Mouse (Mus musculus) heart, adult 2 months (tissue): Measurements from ENCODE around the gene Ahcyl2. TPM values are rescaled to one million over a fixed set of nuclear protein-coding genes. Genes with fewer than 3 reads are reported as not detected.

ENCODE experiments used
- DNase-seq, 2 experiments: peaks; one replicate each; pipeline ENCODE4 v3.0.0; 2021
- H3K27ac ChIP-seq: fragments of 200-600 bp; 2 replicates; pipeline ENCODE4 v1.8.1; 2022
- H3K27me3 ChIP-seq: fragments of 200-500 bp; 2 replicates; pipeline ENCODE4 v1.6.1; 2012; ENCODE audit warnings: mild to moderate bottlenecking, low read length, inconsistent platforms, mixed read lengths; ENCODE audit not compliant: control insufficient read depth, insufficient read depth
- H3K36me3 ChIP-seq: fragments of 200-500 bp; 2 replicates; pipeline ENCODE4 v1.6.1; 2012; ENCODE audit warnings: low read length, inconsistent platforms; ENCODE audit not compliant: control insufficient read depth, insufficient read depth
- H3K4me1 ChIP-seq: fragments of 200-500 bp; 2 replicates; pipeline ENCODE4 v1.6.1; 2011; ENCODE audit warnings: low read length; ENCODE audit not compliant: control insufficient read depth, insufficient read depth
- H3K4me3 ChIP-seq: fragments of 200-600 bp; 2 replicates; pipeline ENCODE4 v1.8.1; 2022
- H3K79me2 ChIP-seq: fragments of 200-500 bp; replicated peaks from 2 replicates; pipeline ENCODE4 v1.6.1; 2012; ENCODE audit warnings: mild to moderate bottlenecking, inconsistent platforms, low read length, moderate library complexity, mixed read lengths; ENCODE audit not compliant: control insufficient read depth, insufficient read depth
- H3K9ac ChIP-seq: fragments of 200-500 bp; 2 replicates; pipeline ENCODE4 v1.6.1; 2012; ENCODE audit warnings: low read depth, mild to moderate bottlenecking, control low read depth, inconsistent platforms, low read length, mixed read lengths
- CTCF ChIP-seq: fragments of 200-600 bp; IDR thresholded peaks from 2 replicates; pipeline ENCODE4 v1.8.1; 2022; ENCODE audit warnings: antibody characterized with exemption, mild to moderate bottlenecking, moderate library complexity
- EP300 ChIP-seq: fragments of 200-500 bp; IDR thresholded peaks from 2 replicates; pipeline ENCODE4 v1.6.1; 2011; ENCODE audit warnings: low read depth, low read length, control low read depth; ENCODE audit not compliant: insufficient read depth
- POLR2A ChIP-seq: fragments of 200-500 bp; IDR thresholded peaks from 2 replicates; pipeline ENCODE4 v1.6.1; 2011; ENCODE audit warnings: mild to moderate bottlenecking, low read depth, low read length, control low read depth; ENCODE audit not compliant: insufficient read depth
- WGBS: fragments of 180-500 bp; shearing (Covaris S2); methylation state at CpG from one replicate; pipeline ENCODE4 v1.1.7; 2018; 5-methylcytosine and 5-hydroxymethylcytosine counted together
- intact Hi-C: fragments of 180-260 bp; cut with DNase I; formaldehyde crosslinking; loops from one replicate; pipeline ENCODE4 v1.15.1; 2025
- polyA plus RNA-seq: library from polyadenylated mRNA; depleted of rRNA; stranded (reverse); fragments of >200 nt; gene quantifications from 2 replicates; pipeline ENCODE4 v1.2.3, GENCODE M21; 2012
- total RNA-seq, 2 experiments: library from RNA; stranded (reverse); gene quantifications; 2 replicates each; pipeline ENCODE4 v1.2.3; 2021

Gene Ahcyl2
- total and polyA plus RNA-seq, 3 experiments, result 10.5 to 15.6 (median 14.7) TPM

DNA sequence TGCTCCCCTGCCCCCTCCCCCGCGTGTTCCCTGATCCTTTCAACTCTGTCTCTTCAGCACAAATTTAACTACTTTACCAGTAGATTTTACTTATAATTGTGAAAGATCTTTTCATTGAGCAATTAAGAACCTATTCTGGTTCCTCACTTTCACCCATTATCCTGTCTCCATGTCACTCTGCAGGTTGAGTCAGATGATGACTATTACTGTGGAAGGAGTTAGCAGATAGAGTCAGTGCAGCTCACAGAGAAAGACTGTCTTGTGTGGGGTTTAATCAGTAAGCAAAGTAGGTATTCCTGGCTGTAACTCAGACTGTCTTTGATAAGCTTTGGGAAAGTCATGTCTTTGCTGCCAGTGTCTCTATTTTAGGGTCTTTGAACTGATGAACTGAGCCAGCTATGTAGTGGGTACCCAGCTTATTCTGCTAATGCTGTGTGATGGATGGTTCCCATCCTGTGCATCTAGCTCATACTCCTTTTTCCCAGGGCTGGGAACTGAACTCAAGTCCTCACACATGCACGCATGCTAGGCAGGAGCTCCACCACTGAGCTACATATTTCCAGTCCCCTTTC lies 135.6 kb downstream of the Ahcyl2 start:
- WGBS, result 72% methylated on average over 3 of the region's 3 CpGs
- Histone ChIP-seq H3K4me3 (no peak overlapping the region), H3K9ac (no peak overlapping the region), H3K4me1 (peaks cover 5% of the 10 kb centered on the region), H3K36me3 (0 out of 2 replicates have a peak, but pooled peaks cover 4% of the 10 kb centered on the region), H3K27me3 (no peaks in the 10 kb centered on the region), H3K27ac (peak overlapping the region; percentile 68), H3K79me2 (no peaks in the 10 kb centered on the region)
- TF ChIP-seq POLR2A (no peak), CTCF (no peak), EP300 (no peak)
- intact Hi-C loops, result loop anchor here (2.0 kb wide), 1 partner anchor 21 kb away; no protein-coding TSS in a partner anchor
- DNase-seq, result no peak

DNA sequence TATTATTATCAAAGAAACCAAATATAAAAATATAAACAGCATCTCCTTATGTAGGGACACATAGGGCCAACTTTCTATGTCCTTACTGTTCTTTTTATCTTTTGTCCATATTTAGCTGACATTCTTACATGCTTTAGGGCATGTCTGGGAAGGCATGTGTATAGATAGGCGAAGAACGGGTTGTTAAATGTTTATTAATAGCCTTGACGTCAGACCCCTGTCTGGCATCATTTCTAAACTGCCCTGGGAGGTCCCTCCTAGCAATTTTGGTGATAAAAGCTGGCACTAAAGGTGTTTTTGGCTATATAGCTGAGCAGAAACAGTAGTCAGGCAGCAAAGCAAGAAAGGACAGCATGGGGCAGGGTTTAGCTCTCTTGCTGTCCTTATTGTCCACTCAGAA lies 136.5 kb downstream of the Ahcyl2 start:
- Histone ChIP-seq H3K36me3 (0 out of 2 replicates have a peak, but pooled peaks cover 4% of the 10 kb centered on the region), H3K4me3 (no peak overlapping the region), H3K79me2 (no peaks in the 10 kb centered on the region), H3K9ac (no peak overlapping the region), H3K27ac (peak overlapping the region; percentile 68), H3K27me3 (no peaks in the 10 kb centered on the region), H3K4me1 (peaks cover 5% of the 10 kb centered on the region)
- TF ChIP-seq CTCF (no peak), EP300 (no peak), POLR2A (no peak)
- intact Hi-C loops, result no loop called here
- DNase-seq, result no peak
- 38% methylated on average over 3 of the region's 3 CpGs for WGBS

DNA sequence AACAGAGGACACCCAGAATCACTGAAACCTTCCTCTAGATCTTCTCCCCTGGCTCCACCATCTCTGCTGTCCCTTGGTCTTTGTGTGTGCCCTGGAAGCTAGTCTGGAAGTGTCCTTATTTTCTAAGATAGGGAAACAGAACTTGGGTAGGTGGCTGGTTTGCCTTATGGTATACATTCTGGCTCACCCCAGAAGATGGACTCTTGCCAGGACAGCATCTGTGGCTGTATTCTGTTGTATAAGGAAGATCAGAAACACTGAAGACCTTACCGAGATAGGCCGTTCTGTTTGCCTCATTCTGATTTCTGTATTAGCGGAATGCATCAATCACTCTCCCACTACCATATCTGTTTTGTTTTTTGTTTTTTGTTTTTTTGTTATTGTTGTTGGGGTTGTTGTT lies 142.8 kb downstream of the Ahcyl2 start:
- TF ChIP-seq EP300 (no peak), CTCF (no peak), POLR2A (no peak)
- no peaks in the 10 kb centered on the region for H3K79me2 ChIP-seq
- no peak overlapping the region for H3K27ac ChIP-seq
- WGBS, result 93% methylated on average over 3 of the region's 3 CpGs
- no peaks in the 10 kb centered on the region for H3K36me3 ChIP-seq
- H3K9ac ChIP-seq, result no peak overlapping the region
- no peaks in the 10 kb centered on the region for H3K27me3 ChIP-seq
- no peak for DNase-seq
- intact Hi-C loops, result no loop called here
- H3K4me1 ChIP-seq, result no peaks in the 10 kb centered on the region
- H3K4me3 ChIP-seq, result no peak overlapping the region

DNA sequence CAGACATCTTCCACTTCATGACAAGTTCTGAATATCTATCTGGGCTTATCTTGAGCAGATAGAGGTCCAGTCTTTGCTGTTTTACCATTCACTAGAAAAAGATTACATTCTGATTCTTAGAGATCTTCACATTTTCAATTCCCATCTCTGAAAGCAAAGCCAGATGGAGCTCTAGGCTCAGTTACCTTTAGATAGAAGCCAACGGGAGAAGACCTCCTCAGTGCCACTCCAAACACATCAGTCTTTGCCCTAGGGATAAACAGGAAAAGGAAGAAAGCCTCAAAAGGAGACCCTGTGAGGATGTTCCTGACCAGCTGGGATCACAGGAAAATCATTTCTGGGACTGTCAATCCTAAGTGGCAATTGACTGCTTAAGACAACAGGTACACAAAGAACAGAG lies 145.9 kb downstream of the Ahcyl2 start:
- Histone ChIP-seq H3K36me3 (no peaks in the 10 kb centered on the region), H3K4me1 (0 out of 2 replicates have a peak, but pooled peaks cover 3% of the 10 kb centered on the region), H3K79me2 (no peaks in the 10 kb centered on the region), H3K27me3 (no peaks in the 10 kb centered on the region), H3K4me3 (no peak overlapping the region), H3K9ac (no peak overlapping the region), H3K27ac (no peak overlapping the region)
- WGBS, result 38% methylated on average over 1 of the region's 1 CpGs
- DNase-seq, result no peak
- intact Hi-C loops, result no loop called here
- TF ChIP-seq POLR2A (no peak), CTCF (peak; percentile 53), EP300 (no peak)

DNA sequence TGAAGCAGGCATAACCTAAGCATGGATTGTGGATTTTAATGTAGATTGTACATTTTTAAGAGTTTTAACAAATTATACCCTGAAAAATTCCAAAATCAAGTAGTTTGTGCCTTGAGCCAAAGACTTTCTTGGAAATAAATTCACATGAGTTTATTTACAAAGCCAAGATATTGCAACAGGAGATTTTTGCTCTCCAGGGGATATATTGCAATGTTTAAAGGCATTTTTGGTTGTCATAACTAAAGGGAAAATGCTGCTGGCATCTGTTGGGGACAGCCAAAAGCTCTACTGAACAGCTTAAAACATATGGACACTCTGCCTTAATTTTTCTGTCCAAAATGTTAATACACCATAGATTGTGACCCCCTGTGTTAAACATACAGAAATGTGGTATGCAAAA lies 146.3 kb downstream of the Ahcyl2 start:
- no peaks in the 10 kb centered on the region for H3K79me2 ChIP-seq
- intact Hi-C loops, result no loop called here
- no peaks in the 10 kb centered on the region for H3K36me3 ChIP-seq
- TF ChIP-seq CTCF, result no peak
- TF ChIP-seq POLR2A, result no peak
- no peak for TF ChIP-seq EP300
- no peak overlapping the region for H3K4me3 ChIP-seq
- H3K9ac ChIP-seq, result no peak overlapping the region
- H3K4me1 ChIP-seq, result 0 out of 2 replicates have a peak, but pooled peaks cover 3% of the 10 kb centered on the region
- H3K27ac ChIP-seq, result no peak overlapping the region
- DNase-seq, result no peak
- H3K27me3 ChIP-seq, result no peaks in the 10 kb centered on the region

DNA sequence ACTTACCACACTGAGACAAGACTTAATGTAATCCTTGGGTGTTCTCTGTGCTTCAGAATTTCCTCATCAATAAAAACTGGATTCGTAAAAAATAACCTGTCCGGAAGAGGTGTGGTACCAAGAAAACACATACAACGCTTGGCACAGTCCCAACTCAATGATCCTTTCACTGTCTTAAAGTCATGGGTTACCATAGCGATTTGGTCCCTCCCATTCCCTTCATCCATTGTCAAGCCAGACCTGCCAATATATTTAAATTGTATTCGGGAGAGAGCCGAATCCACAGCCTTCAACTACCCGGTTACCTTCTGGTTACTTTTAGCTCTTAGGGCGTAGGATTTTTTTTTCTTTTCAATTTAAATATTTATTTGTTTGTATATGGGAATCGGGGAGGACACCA lies 148.0 kb downstream of the Ahcyl2 start:
- no peak overlapping the region for H3K4me3 ChIP-seq
- WGBS, result 62% methylated on average over 9 of the region's 9 CpGs
- DNase-seq, result no peak
- H3K79me2 ChIP-seq, result no peaks in the 10 kb centered on the region
- H3K27me3 ChIP-seq, result no peaks in the 10 kb centered on the region
- H3K27ac ChIP-seq, result no peak overlapping the region
- peaks cover 7% of the 10 kb centered on the region for H3K36me3 ChIP-seq
- intact Hi-C loops, result loop anchor here (5.0 kb wide), 1 partner anchor 131 kb away; the partner anchor contains the start of gene Nrf1
- no peak overlapping the region for H3K9ac ChIP-seq
- H3K4me1 ChIP-seq, result 0 out of 2 replicates have a peak, but pooled peaks cover 3% of the 10 kb centered on the region
- no peak for TF ChIP-seq CTCF
- TF ChIP-seq EP300, result no peak
